Mouse (Mus musculus): ENCODE measurements around the gene Gm14124. TPM values are rescaled to one million over a fixed set of nuclear protein-coding genes. Genes with fewer than 3 reads are reported as not detected.

The Gm14124 gene
- polyA plus RNA-seq, 1 experiment from 2014 or later = not detected

DNA sequence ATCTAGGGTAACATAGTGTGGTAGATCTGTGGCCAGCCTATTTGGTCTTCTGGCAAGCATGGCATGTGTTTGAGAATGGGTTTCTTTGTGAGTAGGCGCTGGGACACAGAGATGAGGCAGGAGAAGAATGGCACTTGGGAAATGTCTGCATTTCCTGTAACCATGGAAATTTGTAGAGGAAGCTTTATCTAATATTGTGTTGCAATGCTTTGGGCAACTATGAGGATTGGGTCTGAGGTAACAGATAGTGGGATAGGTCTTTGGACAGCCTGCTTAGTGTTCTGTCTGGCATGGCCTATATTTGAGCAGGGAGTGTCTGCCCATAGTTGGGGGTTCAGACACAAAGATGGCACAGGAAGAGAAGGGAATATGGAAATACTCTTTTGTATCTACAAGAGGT, 61.7 kb downstream of the Gm14124 start:
- H3K36me3 ChIP-seq = peaks cover 67% of the 10 kb centered on the region

More for the DNA sequence above, 61.7 kb downstream of the Gm14124 start:
- Histone ChIP-seq H3K4me2 (no peak overlapping the region), H3K27me3 (no peaks in the 10 kb centered on the region), H3K27ac (replicated peaks) (no peak overlapping the region), H3K4me3 (no peak overlapping the region), H3K4me1 (replicated peaks) (no peaks in the 10 kb centered on the region), H3K9ac (no peak overlapping the region), H3K9me3 (peaks cover 58% of the 10 kb centered on the region)
- ATAC-seq (ENCODE audit: low read depth) = no peak
- 100% methylated on average over 1 of the region's 1 CpGs for WGBS

Other genes with a start within 250 kb of the Gm14124 start
- 8.9 and 9.6 TPM in 2 replicates for gene Zfp120, start 120.8 kb upstream of the Gm14124 start, polyA plus RNA-seq (2015; fragmentation: Nextera tagmentation; extraction: Ambion mirVana)
- gene Gm10770, start 77.8 kb upstream of the Gm14124 start, polyA plus RNA-seq (2015; fragmentation: Nextera tagmentation; extraction: Ambion mirVana) = not detected in 2 replicates
- not detected in 2 replicates for gene Gm14139, start 75.8 kb upstream of the Gm14124 start, polyA plus RNA-seq (2015; fragmentation: Nextera tagmentation; extraction: Ambion mirVana)
- 12.4 and 15.0 TPM in 2 replicates for gene Zfp937, start 39.4 kb upstream of the Gm14124 start, polyA plus RNA-seq (2015; fragmentation: Nextera tagmentation; extraction: Ambion mirVana)
- 2.9 and 4.7 TPM in 2 replicates for gene Gm21994, start 1.9 kb upstream of the Gm14124 start, polyA plus RNA-seq (2015; fragmentation: Nextera tagmentation; extraction: Ambion mirVana)
- 2.3 and 2.7 TPM in 2 replicates for gene Gm10130, start 66.2 kb downstream of the Gm14124 start, polyA plus RNA-seq (2015; fragmentation: Nextera tagmentation; extraction: Ambion mirVana)
- 14.6 and 18.2 TPM in 2 replicates for gene 3300002I08Rik, start 105.2 kb downstream of the Gm14124 start, polyA plus RNA-seq (2015; fragmentation: Nextera tagmentation; extraction: Ambion mirVana)
- gene Zfp442, start 194.0 kb downstream of the Gm14124 start, polyA plus RNA-seq (2015; fragmentation: Nextera tagmentation; extraction: Ambion mirVana) = 9.0 and 9.4 TPM in 2 replicates
- gene Zfp345, start 227.6 kb downstream of the Gm14124 start, polyA plus RNA-seq (2015; fragmentation: Nextera tagmentation; extraction: Ambion mirVana) = not detected in 2 replicates